Mouse (Mus musculus) liver, embryonic 14.5 days (tissue): ENCODE data around the gene Amer2.

Experiments used
- CTCF ChIP-seq: IDR thresholded peaks from 2 replicates; pipeline ENCODE4 v1.5.1; 2016; ENCODE audit warnings: antibody characterized with exemption, low read depth, control low read depth
- EP300 ChIP-seq: IDR thresholded peaks from 2 replicates; pipeline ENCODE4 v1.6.1; 2016; ENCODE audit warnings: antibody characterized with exemption, low read depth

DNA sequence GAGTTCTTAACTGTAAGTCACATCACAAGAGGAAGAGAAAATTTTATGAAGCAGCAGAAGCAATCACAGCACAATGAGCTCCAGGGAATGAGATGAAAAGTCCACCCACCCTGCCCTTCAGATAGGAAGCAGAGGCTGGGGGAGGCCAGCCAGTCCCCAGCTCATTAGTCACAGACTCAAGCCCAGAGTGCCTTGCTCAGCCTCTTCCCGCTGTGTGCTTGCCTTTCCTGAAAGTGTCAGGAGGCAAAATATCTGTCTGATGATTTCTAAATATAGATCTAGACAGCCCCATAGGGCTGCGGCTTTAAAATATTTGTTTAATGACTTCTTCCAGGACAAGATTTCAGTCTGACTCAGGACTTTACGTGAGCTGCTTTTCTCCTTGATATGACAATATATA, 54.8 kb downstream of the Amer2 start:
- no peak for TF ChIP-seq EP300
- no peak for TF ChIP-seq CTCF
